ENCODE assay signal across 10 mouse cellular contexts in the genomic region with DNA sequence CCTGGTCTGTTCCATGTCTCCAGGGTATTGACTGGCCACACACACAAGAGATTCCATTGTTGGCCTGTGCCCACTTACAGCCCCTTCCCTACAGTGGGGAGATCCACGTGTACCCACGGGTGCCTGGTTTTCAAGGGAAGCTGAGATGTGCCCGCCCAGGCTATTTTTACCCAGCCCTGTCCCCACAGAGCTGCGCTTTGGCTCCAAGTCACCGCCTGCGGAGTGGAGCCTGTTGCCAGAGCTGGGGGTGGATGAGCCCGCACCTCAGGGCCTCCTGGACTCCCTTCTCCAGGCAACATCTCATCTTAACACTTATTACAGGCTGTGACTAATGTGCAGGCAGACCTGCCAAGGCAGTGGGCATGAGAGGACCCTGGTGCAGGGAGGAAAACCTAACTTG.
DNase-seq lines count a peak whose midpoint lies in the region; ATAC-seq and TF ChIP-seq lines count a peak whose summit lies in the region.
"Had no signal": no experiment of that assay in that cellular context is flagged by ENCODE, and none has a peak within 500 bp of the region (broad histone marks: within the 10 kb centered on the region; RNA-seq: fewer than 3 reads in every experiment).

No protein-coding gene starts in this region.

- H3K4me2 ChIP-seq in lung, postnatal 0 days (replicated peaks; ENCODE audit: low read depth, low read length) = no peak overlapping the region
- H3K4me2 ChIP-seq: liver, embryonic 13.5 days had no signal

- TF ChIP-seq CTCF in layer of hippocampus, adult 2 months (conservative IDR thresholded peaks at IDR 0.05) = no peak
- no peak for TF ChIP-seq CTCF in lung, postnatal 0 days (IDR thresholded peaks at IDR 0.05)

- peak; percentile 59 to 63 for DNase-seq in layer of hippocampus, adult 2 months (ENCODE audit: low spot score in 2 of 2)
- no peak for DNase-seq in layer of hippocampus, postnatal 10 days (ENCODE audit: low spot score in 2 of 2)
- DNase-seq in cerebellum, postnatal 14 days = peak; percentile 67 to 75
- DNase-seq in heart, postnatal 14 days = peak; percentile 29 to 39
- peak; percentile 83 for DNase-seq in right cerebral cortex, postnatal 25 days
- DNase-seq in lung, postnatal 0 days (ENCODE audit: low spot score) = no peak
- no peak for DNase-seq in lung, postnatal 25 days (ENCODE audit: low spot score)
- DNase-seq in yolk sac, embryonic 10.5 days (ENCODE audit: low spot score) = no peak
- DNase-seq: liver, embryonic 13.5 days had no signal

- H3K36me3 ChIP-seq in lung, postnatal 0 days (ENCODE audit: insufficient read depth, low read length) = no peaks in the 10 kb centered on the region
- H3K36me3 ChIP-seq: liver, embryonic 13.5 days had no signal

- H3K4me1 ChIP-seq in lung, postnatal 0 days (ENCODE audit: insufficient read depth, low read depth, low read length) = peaks cover 3% of the 10 kb centered on the region; the same call in 1 of the 2 replicates

- H3K4me3 ChIP-seq in layer of hippocampus, adult 2 months = no peak overlapping the region; the same call in 1 of the 2 replicates
- no peak overlapping the region for H3K4me3 ChIP-seq in lung, postnatal 0 days (ENCODE audit: low read depth, low read length)
- H3K4me3 ChIP-seq: liver, embryonic 13.5 days; myocyte had no signal

- intact Hi-C loops in heart, postnatal 14 days (cut with DNase I) = no loop called here

- WGBS in lung, postnatal 0 days = 84% methylated on average over 7 of the region's 7 CpGs

- no peak for ATAC-seq in lung, postnatal 0 days

- H3K27me3 ChIP-seq in lung, postnatal 0 days (replicated peaks; ENCODE audit: insufficient read depth, low read length) = no peaks in the 10 kb centered on the region
- H3K27me3 ChIP-seq: liver, embryonic 13.5 days had no signal

- TF ChIP-seq EP300 in lung, postnatal 0 days (IDR thresholded peaks at IDR 0.05) = no peak

- no peak overlapping the region for H3K9ac ChIP-seq in lung, postnatal 0 days (replicated peaks; ENCODE audit: low read depth)
- H3K9ac ChIP-seq: liver, embryonic 13.5 days had no signal

- H3K9me3 ChIP-seq in lung, postnatal 0 days (ENCODE audit: low read length) = no peaks in the 10 kb centered on the region
- H3K9me3 ChIP-seq: liver, embryonic 13.5 days had no signal

- H3K27ac ChIP-seq in layer of hippocampus, adult 2 months = peak overlapping the region; percentile 81
- no peak overlapping the region for H3K27ac ChIP-seq in lung, postnatal 0 days (ENCODE audit: low read length)
- H3K27ac ChIP-seq: liver, embryonic 13.5 days had no signal

Comparison
In these comparisons a context has a peak if more than half of its experiments do, and no peak if none do; other contexts are left out.
1. DNase-seq: peak in layer of hippocampus, adult 2 months (2 of 2), cerebellum, postnatal 14 days (2 of 2), heart, postnatal 14 days (2 of 2) and right cerebral cortex, postnatal 25 days (single experiment); none in layer of hippocampus, postnatal 10 days (0 of 2), lung, postnatal 0 days (single experiment), lung, postnatal 25 days (single experiment) and yolk sac, embryonic 10.5 days (single experiment).